Mouse (Mus musculus) midbrain, embryonic 15.5 days (tissue): ENCODE results near the gene Maff. TPM values are rescaled to one million over a fixed set of nuclear protein-coding genes. Genes with fewer than 3 reads are reported as not detected.

Source experiments
- ATAC-seq: fragments of 200-750 bp; cut with Nextera tagmentation; replicated peaks from 2 replicates; pipeline ENCODE4 v1.8.0; 2017; ENCODE audit warnings: moderate TSS enrichment
- H3K27ac ChIP-seq: fragments of 300-500 bp; sonication (generic); 2 replicates; pipeline ENCODE4 v1.5.1; 2015; ENCODE audit warnings: mild to moderate bottlenecking, inconsistent platforms
- H3K27me3 ChIP-seq: fragments of 300-500 bp; sonication (generic); replicated peaks from 2 replicates; pipeline ENCODE4 v1.6.1; 2015; ENCODE audit warnings: inconsistent platforms
- H3K36me3 ChIP-seq: fragments of 300-500 bp; sonication (generic); replicated peaks from 2 replicates; pipeline ENCODE4 v1.6.1; 2015; ENCODE audit warnings: inconsistent platforms
- H3K4me1 ChIP-seq: fragments of 300-500 bp; sonication (generic); 2 replicates; pipeline ENCODE4 v1.6.1; 2015; ENCODE audit warnings: inconsistent platforms
- H3K4me2 ChIP-seq: fragments of 300-500 bp; sonication (generic); 2 replicates; pipeline ENCODE4 v1.6.1; 2015; ENCODE audit warnings: inconsistent platforms, mild to moderate bottlenecking, moderate library complexity
- H3K4me3 ChIP-seq: fragments of 300-500 bp; sonication (generic); 2 replicates; pipeline ENCODE4 v1.5.1; 2015; ENCODE audit warnings: mild to moderate bottlenecking, inconsistent platforms
- H3K9ac ChIP-seq: fragments of 300-500 bp; sonication (generic); 2 replicates; pipeline ENCODE4 v1.6.1; 2015; ENCODE audit warnings: mild to moderate bottlenecking, inconsistent platforms
- H3K9me3 ChIP-seq: fragments of 300-500 bp; sonication (generic); 2 replicates; pipeline ENCODE4 v1.6.1; 2016; ENCODE audit warnings: inconsistent platforms
- WGBS: fragments of 180-500 bp; shearing (Covaris S2); methylation state at CpG from one replicate; pipeline ENCODE4 v1.1.7; 2015; ENCODE audit warnings: mixed read lengths; 5-methylcytosine and 5-hydroxymethylcytosine counted together
- polyA plus RNA-seq: library from polyadenylated mRNA; unstranded; fragments of >200 nt; fragmentation: Nextera tagmentation; extraction: Ambion mirVana; gene quantifications from 2 replicates; pipeline ENCODE4 v1.2.1, GENCODE M21; 2015

Gene Maff
- polyA plus RNA-seq, 1 experiment from 2014 or later = 0.80 TPM

- Histone ChIP-seq H3K4me3 (no peak overlapping the region), H3K27me3 (no peaks in the 10 kb centered on the region), H3K9ac (no peak overlapping the region), H3K36me3 (no peaks in the 10 kb centered on the region), H3K4me1 (peaks cover 25% of the 10 kb centered on the region), H3K9me3 (no peaks in the 10 kb centered on the region), H3K27ac (0 out of 2 replicates have a peak overlapping the region, but pooled peaks have one; percentile 17), H3K4me2 (no peak overlapping the region)
- ATAC-seq = no peak
- WGBS = 86% methylated on average over 4 of the region's 4 CpGs
Measured at GRCm38 (mm10) chr15:79323791-79324155, 22.6 kb upstream of the Maff start.

GRCm38 (mm10) chr15:79324373-79324772, 22.0 kb upstream of the Maff start:
- Histone ChIP-seq H3K27me3 (no peaks in the 10 kb centered on the region), H3K27ac (no peak overlapping the region), H3K9me3 (no peaks in the 10 kb centered on the region), H3K4me1 (peaks cover 25% of the 10 kb centered on the region), H3K4me2 (no peak overlapping the region), H3K4me3 (no peak overlapping the region), H3K36me3 (no peaks in the 10 kb centered on the region), H3K9ac (no peak overlapping the region)
- no peak for ATAC-seq
- 95% methylated on average over 3 of the region's 3 CpGs for WGBS

- no peaks in the 10 kb centered on the region for H3K36me3 ChIP-seq
- H3K9me3 ChIP-seq = no peaks in the 10 kb centered on the region
- H3K9ac ChIP-seq = no peak overlapping the region
- no peak overlapping the region for H3K4me2 ChIP-seq
- no peak for ATAC-seq
- no peak overlapping the region for H3K4me3 ChIP-seq
- WGBS = 66% methylated on average over 3 of the region's 3 CpGs
- H3K27ac ChIP-seq = no peak overlapping the region
- H3K27me3 ChIP-seq = no peaks in the 10 kb centered on the region
- H3K4me1 ChIP-seq = peaks cover 25% of the 10 kb centered on the region
Measured at GRCm38 (mm10) chr15:79325742-79326141, 20.7 kb upstream of the Maff start.

GRCm38 (mm10) chr15:79326264-79326663, 20.2 kb upstream of the Maff start:
- no peak for ATAC-seq
- Histone ChIP-seq H3K36me3 (no peaks in the 10 kb centered on the region), H3K4me3 (no peak overlapping the region), H3K4me1 (peaks cover 25% of the 10 kb centered on the region), H3K4me2 (0 out of 2 replicates have a peak overlapping the region, but pooled peaks have one; percentile 86), H3K27ac (peak overlapping the region; percentile 88), H3K27me3 (no peaks in the 10 kb centered on the region), H3K9ac (no peak overlapping the region), H3K9me3 (no peaks in the 10 kb centered on the region)
- 69% methylated on average over 4 of the region's 4 CpGs for WGBS

- Histone ChIP-seq H3K27me3 (no peaks in the 10 kb centered on the region), H3K4me3 (peak overlapping the region; percentile 55), H3K4me2 (peak overlapping the region; percentile 86), H3K9ac (peak overlapping the region; percentile 61), H3K36me3 (no peaks in the 10 kb centered on the region), H3K27ac (peak overlapping the region; percentile 88), H3K9me3 (no peaks in the 10 kb centered on the region), H3K4me1 (peaks cover 25% of the 10 kb centered on the region)
- 4% methylated on average over 20 of the region's 20 CpGs for WGBS
- peak; percentile 46 for ATAC-seq
Measured at GRCm38 (mm10) chr15:79326971-79327961, 19.2 kb upstream of the Maff start.

- H3K4me3 ChIP-seq = peak within 1 kb of the TSS; percentile 55
- no peaks in the 10 kb centered on the region for H3K36me3 ChIP-seq
- H3K4me1 ChIP-seq = peaks cover 25% of the 10 kb centered on the region
- H3K27ac ChIP-seq = peak within 1 kb of the TSS; percentile 88
- H3K9me3 ChIP-seq = no peaks in the 10 kb centered on the region
- H3K27me3 ChIP-seq = no peaks in the 10 kb centered on the region
- H3K9ac ChIP-seq = peak within 1 kb of the TSS; percentile 61
- peak within 1 kb of the TSS; percentile 86 for H3K4me2 ChIP-seq
- ATAC-seq = peak; percentile 96
- WGBS = 5% methylated on average over 46 of the region's 46 CpGs
Measured at GRCm38 (mm10) chr15:79328058-79328938, 18.1 kb upstream of the Maff start, which contains the start of gene Pla2g6. Gene Pla2g6, minus strand, starts transcription at chr15:79328390.

- H3K4me2 ChIP-seq = peak overlapping the region; percentile 86; the same call in 1 of the 2 replicates
- no peak for ATAC-seq
- no peak overlapping the region for H3K9ac ChIP-seq
Measured at GRCm38 (mm10) chr15:79328939-79329275, 17.5 kb upstream of the Maff start.

GRCm38 (mm10) chr15:79329346-79329978, 17.0 kb upstream of the Maff start:
- Histone ChIP-seq H3K27ac (no peak overlapping the region), H3K9ac (no peak overlapping the region), H3K4me2 (no peak overlapping the region), H3K36me3 (no peaks in the 10 kb centered on the region), H3K4me1 (peaks cover 25% of the 10 kb centered on the region), H3K4me3 (no peak overlapping the region), H3K9me3 (no peaks in the 10 kb centered on the region), H3K27me3 (no peaks in the 10 kb centered on the region)
- 95% methylated on average over 6 of the region's 6 CpGs for WGBS
- ATAC-seq = no peak

More at GRCm38 (mm10) chr15:79328939-79329275, 17.5 kb upstream of the Maff start:
- Histone ChIP-seq H3K27ac (peak overlapping the region; percentile 88; the same call in 1 of the 2 replicates), H3K9me3 (no peaks in the 10 kb centered on the region), H3K27me3 (no peaks in the 10 kb centered on the region), H3K4me3 (no peak overlapping the region), H3K4me1 (peaks cover 25% of the 10 kb centered on the region), H3K36me3 (no peaks in the 10 kb centered on the region)
- 92% methylated on average over 4 of the region's 4 CpGs for WGBS

- Histone ChIP-seq H3K9ac (no peak overlapping the region), H3K36me3 (no peaks in the 10 kb centered on the region), H3K27me3 (no peaks in the 10 kb centered on the region), H3K27ac (no peak overlapping the region), H3K4me2 (no peak overlapping the region), H3K4me3 (no peak overlapping the region), H3K4me1 (peaks cover 25% of the 10 kb centered on the region), H3K9me3 (no peaks in the 10 kb centered on the region)
- no peak for ATAC-seq
- 83% methylated on average over 6 of the region's 6 CpGs for WGBS
Measured at GRCm38 (mm10) chr15:79329979-79330363, 16.4 kb upstream of the Maff start.

GRCm38 (mm10) chr15:79330521-79330920, 15.9 kb upstream of the Maff start:
- H3K9me3 ChIP-seq = no peaks in the 10 kb centered on the region
- WGBS = 60% methylated on average over 4 of the region's 4 CpGs

GRCm38 (mm10) chr15:79333409-79333808, 13.0 kb upstream of the Maff start:
- Histone ChIP-seq H3K4me3 (no peak overlapping the region), H3K9ac (no peak overlapping the region), H3K4me2 (no peak overlapping the region), H3K27me3 (no peaks in the 10 kb centered on the region), H3K27ac (no peak overlapping the region), H3K4me1 (no peaks in the 10 kb centered on the region; the same call in 1 of the 2 replicates), H3K36me3 (no peaks in the 10 kb centered on the region), H3K9me3 (no peaks in the 10 kb centered on the region)
- 71% methylated on average over 4 of the region's 4 CpGs for WGBS
- ATAC-seq = no peak

More at GRCm38 (mm10) chr15:79330521-79330920, 15.9 kb upstream of the Maff start:
- H3K4me1 ChIP-seq = peaks cover 20% of the 10 kb centered on the region
- H3K9ac ChIP-seq = no peak overlapping the region
- no peak for ATAC-seq
- no peaks in the 10 kb centered on the region for H3K36me3 ChIP-seq
- H3K4me2 ChIP-seq = no peak overlapping the region
- H3K27ac ChIP-seq = no peak overlapping the region
- no peaks in the 10 kb centered on the region for H3K27me3 ChIP-seq
- H3K4me3 ChIP-seq = no peak overlapping the region
